Comparison of ENCODE assay signal across 9 mouse cellular contexts in genomic region chr5:67633138-67633782, GRCm38 (mm10). TPM values are rescaled to one million over a fixed set of nuclear protein-coding genes. Genes with fewer than 3 reads are reported as not detected.
DNase-seq lines count a peak whose midpoint lies in the region; ATAC-seq and TF ChIP-seq lines count a peak whose summit lies in the region.
"Had no signal": no experiment of that assay in that cellular context is flagged by ENCODE, and none has a peak within 500 bp of the region (broad histone marks: within the 10 kb centered on the region; RNA-seq: fewer than 3 reads in every experiment).

No protein-coding gene starts in this region.

- no peak for TF ChIP-seq CTCF in midbrain, postnatal 0 days (IDR thresholded peaks at IDR 0.05)
- TF ChIP-seq CTCF in left cerebral cortex, adult 2 months (IDR thresholded peaks at IDR 0.05), result no peak
- no peak for TF ChIP-seq CTCF in intestine, postnatal 0 days (IDR thresholded peaks at IDR 0.05; ENCODE audit: low read depth)

- peak overlapping the region; percentile 30; the same call in 1 of the 2 replicates for H3K4me2 ChIP-seq in heart, embryonic 15.5 days
- H3K4me2 ChIP-seq in hindbrain, embryonic 11.5 days (replicated peaks; ENCODE audit: low read depth, low read length), result peak overlapping the region; percentile 12; the same call in 1 of the 2 replicates
- H3K4me2 ChIP-seq in midbrain, postnatal 0 days (ENCODE audit: low read depth, low read length, poor library complexity, severe bottlenecking), result no peak overlapping the region
- H3K4me2 ChIP-seq in intestine, postnatal 0 days (replicated peaks; ENCODE audit: low read depth), result no peak overlapping the region

- intact Hi-C loops in left cerebral cortex, adult 2 months (cut with DNase I), result no loop called here

- no peak for DNase-seq in heart, postnatal 4 days
- DNase-seq in embryo, embryonic 10 days (ENCODE audit: low spot score), result peak; percentile 34
- DNase-seq in hindbrain, embryonic 11.5 days (ENCODE audit: low spot score), result peak; percentile 58
- peak; percentile 25 for DNase-seq in midbrain, postnatal 0 days (ENCODE audit: low spot score)
- no peak for DNase-seq in left cerebral cortex, adult 2 months (ENCODE audit: extremely low spot score in 1 of 2, low spot score in 2 of 2)
- DNase-seq in yolk sac, embryonic 10.5 days (ENCODE audit: low spot score), result no peak
- DNase-seq: layer of hippocampus, adult 9-11 months had no signal

- H3K27ac ChIP-seq in heart, embryonic 15.5 days, result no peak overlapping the region
- peak overlapping the region; percentile 8 for H3K27ac ChIP-seq in hindbrain, embryonic 11.5 days (ENCODE audit: low read depth, low read length)
- no peak overlapping the region for H3K27ac ChIP-seq in midbrain, postnatal 0 days (ENCODE audit: low read depth, low read length)
- H3K27ac ChIP-seq in left cerebral cortex, adult 2 months, result no peak overlapping the region
- H3K27ac ChIP-seq in intestine, postnatal 0 days (ENCODE audit: low read depth, low read length), result no peak overlapping the region

- 46% methylated on average over 7 of the region's 7 CpGs for WGBS in heart, embryonic 15.5 days
- WGBS in hindbrain, embryonic 11.5 days, result 7% methylated on average over 7 of the region's 7 CpGs
- 26% methylated on average over 7 of the region's 7 CpGs for WGBS in midbrain, postnatal 0 days
- WGBS in intestine, postnatal 0 days, result 60% methylated on average over 7 of the region's 7 CpGs

- H3K4me1 ChIP-seq in heart, embryonic 15.5 days (replicated peaks), result peaks cover 7% of the 10 kb centered on the region
- peaks cover 3% of the 10 kb centered on the region; the same call in 1 of the 2 replicates for H3K4me1 ChIP-seq in hindbrain, embryonic 11.5 days (replicated peaks; ENCODE audit: control insufficient read depth, insufficient read depth, low read length)
- no peaks in the 10 kb centered on the region for H3K4me1 ChIP-seq in midbrain, postnatal 0 days (ENCODE audit: insufficient read depth, low read length)
- no peaks in the 10 kb centered on the region for H3K4me1 ChIP-seq in intestine, postnatal 0 days (replicated peaks; ENCODE audit: control insufficient read depth, insufficient read depth, low read length)

- no peak overlapping the region for H3K9ac ChIP-seq in heart, embryonic 15.5 days
- no peak overlapping the region for H3K9ac ChIP-seq in hindbrain, embryonic 11.5 days (ENCODE audit: low read depth, low read length)
- no peak overlapping the region for H3K9ac ChIP-seq in midbrain, postnatal 0 days (replicated peaks; ENCODE audit: low read length, poor library complexity, severe bottlenecking)
- H3K9ac ChIP-seq in intestine, postnatal 0 days (ENCODE audit: low read depth, low read length), result no peak overlapping the region

- no peaks in the 10 kb centered on the region for H3K9me3 ChIP-seq in heart, embryonic 15.5 days (replicated peaks)
- H3K9me3 ChIP-seq in hindbrain, embryonic 11.5 days (ENCODE audit: control insufficient read depth, low read length), result no peaks in the 10 kb centered on the region
- no peaks in the 10 kb centered on the region for H3K9me3 ChIP-seq in midbrain, postnatal 0 days (ENCODE audit: low read length)
- no peaks in the 10 kb centered on the region for H3K9me3 ChIP-seq in intestine, postnatal 0 days (ENCODE audit: control insufficient read depth)

- no peak overlapping the region for H3K4me3 ChIP-seq in heart, embryonic 15.5 days
- no peak overlapping the region for H3K4me3 ChIP-seq in hindbrain, embryonic 11.5 days (ENCODE audit: low read depth, low read length)
- H3K4me3 ChIP-seq in midbrain, postnatal 0 days (ENCODE audit: low read depth, low read length), result no peak overlapping the region
- no peak overlapping the region for H3K4me3 ChIP-seq in left cerebral cortex, adult 2 months
- no peak overlapping the region for H3K4me3 ChIP-seq in intestine, postnatal 0 days (ENCODE audit: low read depth, low read length)

- H3K27me3 ChIP-seq in heart, embryonic 15.5 days, result no peaks in the 10 kb centered on the region
- no peaks in the 10 kb centered on the region for H3K27me3 ChIP-seq in hindbrain, embryonic 11.5 days (ENCODE audit: control insufficient read depth, insufficient read depth, low read length)
- H3K27me3 ChIP-seq in midbrain, postnatal 0 days (ENCODE audit: insufficient read depth, low read length), result no peaks in the 10 kb centered on the region; the same call in 1 of the 2 replicates
- no peaks in the 10 kb centered on the region for H3K27me3 ChIP-seq in intestine, postnatal 0 days (replicated peaks; ENCODE audit: control insufficient read depth, insufficient read depth, low read length)

- ATAC-seq in heart, embryonic 15.5 days (replicated peaks; ENCODE audit: insufficient number of reproducible peaks, insufficient read depth, low FRiP score, low read depth), result no peak
- peak; percentile 81 for ATAC-seq in hindbrain, embryonic 11.5 days (ENCODE audit: low FRiP score)
- no peak for ATAC-seq in midbrain, postnatal 0 days (ENCODE audit: low FRiP score)
- ATAC-seq in intestine, postnatal 0 days, result no peak

- H3K36me3 ChIP-seq in heart, embryonic 15.5 days, result no peaks in the 10 kb centered on the region
- H3K36me3 ChIP-seq in hindbrain, embryonic 11.5 days (ENCODE audit: control insufficient read depth, insufficient read depth, low read length), result no peaks in the 10 kb centered on the region
- H3K36me3 ChIP-seq in midbrain, postnatal 0 days (ENCODE audit: insufficient read depth, low read length), result 0 out of 2 replicates have a peak, but pooled peaks cover 3% of the 10 kb centered on the region
- peaks cover 3% of the 10 kb centered on the region; the same call in 1 of the 2 replicates for H3K36me3 ChIP-seq in intestine, postnatal 0 days (ENCODE audit: control insufficient read depth, insufficient read depth)

RNA-seq across cellular contexts. Expression of gene Shisa3, which starts 25.6 kb away (rescaled TPM):
- 2.4 and 3.7 TPM in 2 replicates for polyA plus RNA-seq in heart, embryonic 15.5 days (2015; fragmentation: Nextera tagmentation; extraction: Ambion mirVana)
- total RNA-seq in heart, postnatal 4 days (2021), result 1 to 10 TPM in 1 of 2 experiments, under 1 TPM in 1; 0.99 to 1.2 TPM
- 3.3 and 5.1 TPM in 2 replicates for polyA plus RNA-seq in hindbrain, embryonic 11.5 days (2014; fragmentation: Nextera tagmentation; extraction: Ambion mirVana)
- 27.1 and 28.0 TPM in 2 replicates for total RNA-seq in midbrain, postnatal 0 days (2014; rRNA removed)
- polyA plus RNA-seq in midbrain, postnatal 0 days (2015; fragmentation: Nextera tagmentation; extraction: Ambion mirVana), result 9.4 and 9.8 TPM in 2 replicates
- 1 to 10 TPM in 1 of 2 experiments, under 1 TPM in 1; 0.87 to 1.1 TPM for total RNA-seq in left cerebral cortex, adult 2 months (2021)
- 6.6 and 6.9 TPM in 2 replicates for polyA plus RNA-seq in intestine, postnatal 0 days (2015; fragmentation: Nextera tagmentation; extraction: Ambion mirVana)

Comparison
In these comparisons a context has a peak if more than half of its experiments do, and no peak if none do; other contexts are left out.
1. H3K4me2 ChIP-seq: peak in heart, embryonic 15.5 days (single experiment) and hindbrain, embryonic 11.5 days (single experiment); none in midbrain, postnatal 0 days (single experiment) and intestine, postnatal 0 days (single experiment).
2. DNase-seq: peak in embryo, embryonic 10 days (single experiment), hindbrain, embryonic 11.5 days (single experiment) and midbrain, postnatal 0 days (single experiment); none in heart, postnatal 4 days (single experiment), left cerebral cortex, adult 2 months (0 of 2) and yolk sac, embryonic 10.5 days (single experiment).